Mouse (Mus musculus) hindbrain, embryonic 16.5 days (tissue): Measurements from ENCODE around the gene Prl. TPM values are rescaled to one million over a fixed set of nuclear protein-coding genes. Genes with fewer than 3 reads are reported as not detected.
"Not testable (repeated sequence)": the region's sequence is repeated elsewhere in the genome, so short reads cannot be mapped to it uniquely, and the experiment has no call there.

Source experiments
- ATAC-seq: fragments of 200-750 bp; cut with Nextera tagmentation; 2 replicates; pipeline ENCODE4 v1.8.0; 2017; ENCODE audit warnings: moderate TSS enrichment, moderate library complexity
- H3K27ac ChIP-seq: fragments of 300-500 bp; sonication (generic); 2 replicates; pipeline ENCODE4 v1.5.1; 2014; ENCODE audit warnings: low read depth, mild to moderate bottlenecking, control low read depth, low read length, moderate library complexity
- H3K27me3 ChIP-seq: fragments of 300-500 bp; sonication (generic); replicated peaks from 2 replicates; pipeline ENCODE4 v1.6.1; 2014; ENCODE audit warnings: low read length; ENCODE audit not compliant: control insufficient read depth, insufficient read depth
- H3K36me3 ChIP-seq: fragments of 300-500 bp; sonication (generic); 2 replicates; pipeline ENCODE4 v1.6.1; 2014; ENCODE audit warnings: mild to moderate bottlenecking, low read length, moderate library complexity, mixed read lengths; ENCODE audit not compliant: control insufficient read depth, insufficient read depth
- H3K4me1 ChIP-seq: fragments of 300-500 bp; sonication (generic); 2 replicates; pipeline ENCODE4 v1.6.1; 2014; ENCODE audit warnings: low read depth, low read length; ENCODE audit not compliant: control insufficient read depth, insufficient read depth
- H3K4me2 ChIP-seq: fragments of 300-500 bp; sonication (generic); 2 replicates; pipeline ENCODE4 v1.6.1; 2014; ENCODE audit warnings: mild to moderate bottlenecking, low read length, control low read depth, moderate library complexity
- H3K4me3 ChIP-seq: fragments of 300-500 bp; sonication (generic); 2 replicates; pipeline ENCODE4 v1.5.1; 2014; ENCODE audit warnings: mild to moderate bottlenecking, low read length, control low read depth, moderate library complexity
- H3K9ac ChIP-seq: fragments of 300-500 bp; sonication (generic); 2 replicates; pipeline ENCODE4 v1.6.1; 2014; ENCODE audit warnings: low read depth, mild to moderate bottlenecking, control low read depth, low read length, moderate library complexity
- H3K9me3 ChIP-seq: fragments of 300-500 bp; sonication (generic); 2 replicates; pipeline ENCODE4 v1.6.1; 2014; ENCODE audit warnings: mild to moderate bottlenecking, low read length, moderate library complexity; ENCODE audit not compliant: control insufficient read depth
- WGBS: fragments of 180-500 bp; shearing (Covaris S2); extraction: QIAGEN DNeasy Blood & Tissue Kit; methylation state at CpG from one replicate; pipeline ENCODE4 v1.1.7; 2014; 5-methylcytosine and 5-hydroxymethylcytosine counted together
- polyA plus RNA-seq: library from polyadenylated mRNA; unstranded; fragments of >200 nt; fragmentation: Nextera tagmentation; extraction: Ambion mirVana; gene quantifications from 2 replicates; pipeline ENCODE4 v1.2.1, GENCODE M21; 2015

Gene Prl
- polyA plus RNA-seq, 1 experiment from 2014 or later, result 0.18 TPM

DNA sequence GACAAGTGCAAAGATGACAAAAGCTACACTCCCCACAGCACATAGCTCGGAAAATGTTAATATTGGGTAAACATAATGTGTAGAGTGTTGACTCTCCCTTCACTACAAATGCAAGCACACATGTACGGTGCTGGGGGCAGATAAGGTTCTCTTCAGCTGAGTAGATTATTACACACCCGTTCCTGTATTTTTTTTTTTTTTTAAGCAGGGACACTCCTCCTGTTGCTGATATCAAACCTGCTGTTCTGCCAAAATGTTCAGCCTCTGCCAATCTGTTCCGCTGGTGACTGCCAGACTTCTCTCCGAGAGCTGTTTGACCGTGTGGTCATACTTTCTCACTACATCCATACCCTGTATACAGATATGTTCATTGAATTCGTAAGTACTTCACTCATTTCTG, 1.8 kb downstream of the Prl start:
- no peaks in the 10 kb centered on the region for H3K36me3 ChIP-seq
- 87% methylated on average over 7 of the region's 7 CpGs for WGBS
- H3K9me3 ChIP-seq, result no peaks in the 10 kb centered on the region
- no peak for ATAC-seq
- no peak overlapping the region for H3K9ac ChIP-seq
- no peaks in the 10 kb centered on the region for H3K27me3 ChIP-seq
- H3K4me3 ChIP-seq, result no peak overlapping the region
- no peaks in the 10 kb centered on the region for H3K4me1 ChIP-seq
- no peak overlapping the region for H3K27ac ChIP-seq
- no peak overlapping the region for H3K4me2 ChIP-seq

DNA sequence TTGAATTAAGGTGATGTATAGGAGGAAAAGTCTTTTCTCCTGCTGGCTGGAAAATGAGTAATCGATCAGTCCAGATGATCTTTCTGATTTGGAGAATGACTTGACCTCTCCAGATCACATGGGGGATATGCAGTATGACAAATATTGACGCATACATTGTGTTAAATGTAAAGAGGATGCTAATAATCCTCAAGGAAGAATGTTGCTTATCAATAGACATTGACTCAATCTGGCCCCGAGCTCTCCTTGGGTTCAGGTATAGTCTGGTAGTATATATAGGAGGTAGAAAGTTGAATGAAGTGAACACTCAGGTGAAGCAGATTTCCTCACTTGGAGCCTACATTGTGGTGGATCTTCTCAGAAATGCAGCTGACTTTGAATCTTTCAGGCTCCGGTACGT, 36.5 kb downstream of the Prl start, which contains the start of gene Prl3d1:
Prl3d1 (plus strand) TSS at position 301 of the 400 bp plus-strand sequence.
- 96% methylated on average over 5 of the region's 5 CpGs for WGBS
- H3K36me3 ChIP-seq, H3K27me3 ChIP-seq, H3K9ac ChIP-seq, H3K4me3 ChIP-seq, H3K4me1 ChIP-seq, H3K27ac ChIP-seq, H3K9me3 ChIP-seq, ATAC-seq, H3K4me2 ChIP-seq: not testable (repeated sequence)

Other genes starting within 250 kb of the Prl start
- gene Prl3d1, start 36.6 kb downstream of the Prl start, polyA plus RNA-seq, result not detected in 2 replicates
- not detected in 2 replicates for gene Prl3d2, start 64.1 kb downstream of the Prl start, polyA plus RNA-seq
- not detected in 2 replicates for gene Prl3d3, start 99.2 kb downstream of the Prl start, polyA plus RNA-seq
- gene Prl3c1, start 139.1 kb downstream of the Prl start, polyA plus RNA-seq, result not detected in 2 replicates
- gene Prl3b1, start 184.3 kb downstream of the Prl start, polyA plus RNA-seq, result not detected in 2 replicates
- not detected in 2 replicates for gene Prl3a1, start 201.9 kb downstream of the Prl start, polyA plus RNA-seq